Mouse (Mus musculus): ENCODE measurements around the gene Plpp1.

GRCm38 (mm10) chr13:112835113-112835512 lies 34.5 kb downstream of the Plpp1 start:
- TF ChIP-seq POLR2A (IDR thresholded peaks at IDR 0.05; ENCODE audit: low read depth, low read length) = no peak
- no peak for TF ChIP-seq CTCF (IDR thresholded peaks at IDR 0.05; ENCODE audit: borderline replicate concordance, insufficient read depth, low read length)
